Mouse (Mus musculus) E14TG2a.4 (cell line): ENCODE data around the gene Cd2ap.

Experiments
- CTCF ChIP-seq: conservative IDR thresholded peaks from 2 replicates; pipeline ENCODE4 v1.5.1; 2014; ENCODE audit warnings: low read length
- NANOG ChIP-seq: IDR thresholded peaks from 2 replicates; pipeline ENCODE4 v1.6.1; 2014; ENCODE audit warnings: borderline replicate concordance, low read length, mixed read lengths
- POU5F1 ChIP-seq: IDR thresholded peaks from 2 replicates; pipeline ENCODE4 v1.6.1; 2014; ENCODE audit warnings: low read length, borderline replicate concordance

DNA sequence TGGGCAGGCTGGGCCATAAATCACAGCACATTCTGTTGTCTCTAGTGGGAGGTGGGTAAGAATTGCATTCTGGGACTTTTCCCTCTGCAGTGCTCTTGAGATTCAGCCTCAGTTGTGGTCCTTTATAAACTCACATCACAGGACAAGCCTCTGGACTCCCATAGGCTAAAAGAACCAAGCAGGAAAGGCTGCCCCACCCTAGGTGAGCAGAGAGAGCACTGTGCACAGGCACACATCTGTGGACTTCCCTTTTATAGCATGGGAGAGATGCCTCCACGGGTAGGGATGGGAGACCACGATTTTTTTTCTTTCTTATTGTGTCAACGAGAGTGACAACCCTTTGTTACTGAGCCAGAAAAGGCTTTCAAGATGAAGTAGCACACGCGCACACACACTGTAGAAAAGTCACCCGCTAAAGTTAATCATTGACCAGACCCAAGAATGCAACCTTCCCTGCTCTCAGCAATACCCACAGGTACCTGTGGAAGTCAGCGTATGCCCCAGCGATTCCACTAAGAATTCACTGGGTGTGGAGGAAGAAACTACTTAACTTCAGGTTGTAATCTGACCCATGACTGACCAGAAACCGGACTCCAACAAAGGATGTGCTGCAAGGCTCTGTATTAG, 32.4 kb upstream of the Cd2ap start:
- no peak for TF ChIP-seq CTCF
- TF ChIP-seq NANOG, result no peak
- no peak for TF ChIP-seq POU5F1
